In genomic region chr12:21312201-21312600, GRCm38 (mm10) we compare ENCODE assay signal across 25 mouse cellular contexts. TPM values are rescaled to one million over a fixed set of nuclear protein-coding genes. Genes with fewer than 3 reads are reported as not detected.
DNase-seq lines count a peak whose midpoint lies in the region; ATAC-seq and TF ChIP-seq lines count a peak whose summit lies in the region.
"Had no signal": no experiment of that assay in that cellular context is flagged by ENCODE, and none has a peak within 500 bp of the region (broad histone marks: within the 10 kb centered on the region; RNA-seq: fewer than 3 reads in every experiment).

No protein-coding gene starts in this region.

- no peak overlapping the region for H3K9ac ChIP-seq in kidney, postnatal 0 days (ENCODE audit: low read depth, low read length)
- H3K9ac ChIP-seq in kidney, embryonic 14.5 days (ENCODE audit: low read depth, low read length), result no peak overlapping the region
- H3K9ac ChIP-seq in kidney, embryonic 15.5 days, result no peak overlapping the region
- H3K9ac ChIP-seq: embryonic facial prominence, embryonic 12.5 days; forebrain, embryonic 13.5 days; forebrain, embryonic 15.5 days had no signal

- WGBS in kidney, postnatal 0 days, result 61% methylated on average over 5 of the region's 5 CpGs
- WGBS in kidney, embryonic 14.5 days, result 81% methylated on average over 5 of the region's 5 CpGs
- 72% methylated on average over 5 of the region's 5 CpGs for WGBS in kidney, embryonic 15.5 days

- no peaks in the 10 kb centered on the region for H3K27me3 ChIP-seq in kidney, postnatal 0 days (ENCODE audit: insufficient read depth, low read length)
- H3K27me3 ChIP-seq in kidney, embryonic 14.5 days (ENCODE audit: control insufficient read depth, insufficient read depth, low read length), result no peaks in the 10 kb centered on the region
- no peaks in the 10 kb centered on the region for H3K27me3 ChIP-seq in kidney, embryonic 15.5 days
- H3K27me3 ChIP-seq: CH12.LX; embryonic facial prominence, embryonic 12.5 days; forebrain, embryonic 13.5 days; forebrain, embryonic 15.5 days; Patski had no signal

- H3K4me2 ChIP-seq in kidney, postnatal 0 days (ENCODE audit: low read length), result no peak overlapping the region
- no peak overlapping the region for H3K4me2 ChIP-seq in kidney, embryonic 14.5 days (replicated peaks; ENCODE audit: low read depth, low read length)
- H3K4me2 ChIP-seq in kidney, embryonic 15.5 days, result no peak overlapping the region
- H3K4me2 ChIP-seq: embryonic facial prominence, embryonic 12.5 days; forebrain, embryonic 13.5 days; forebrain, embryonic 15.5 days had no signal

- no peaks in the 10 kb centered on the region for H3K4me1 ChIP-seq in kidney, postnatal 0 days (replicated peaks; ENCODE audit: insufficient read depth, low read length)
- H3K4me1 ChIP-seq in kidney, embryonic 14.5 days (ENCODE audit: control insufficient read depth, insufficient read depth, low read length), result peaks cover 2% of the 10 kb centered on the region; the same call in 1 of the 2 replicates
- peaks cover 7% of the 10 kb centered on the region for H3K4me1 ChIP-seq in kidney, embryonic 15.5 days

- H3K27ac ChIP-seq in kidney, postnatal 0 days, result no peak overlapping the region
- no peak overlapping the region for H3K27ac ChIP-seq in kidney, embryonic 14.5 days (ENCODE audit: low read depth, low read length)
- H3K27ac ChIP-seq in kidney, embryonic 15.5 days, result no peak overlapping the region
- H3K27ac ChIP-seq: embryonic facial prominence, embryonic 10.5 days; embryonic facial prominence, embryonic 12.5 days; forebrain, embryonic 13.5 days; forebrain, embryonic 15.5 days had no signal

- DNase-seq in kidney, postnatal 0 days (ENCODE audit: low spot score), result no peak
- peak; percentile 55 for DNase-seq in kidney, postnatal 14 days
- DNase-seq in kidney, adult 18-20 months, result no peak
- DNase-seq in kidney, postnatal 4 days, result peak; percentile 21 to 53
- no peak for DNase-seq in layer of hippocampus, adult 9-10 months (ENCODE audit: low spot score)
- DNase-seq: adrenal gland, adult 8-10 months; adrenal gland, postnatal 14 days; adrenal gland, postnatal 36 days; B cell, adult 2 months; cerebellum, adult 11-12 months; cerebellum, adult 2 months; cerebellum, adult 9-10 months; cerebellum, postnatal 10 days; cerebellum, postnatal 25 days had no signal

- no peaks in the 10 kb centered on the region for H3K9me3 ChIP-seq in kidney, postnatal 0 days (replicated peaks; ENCODE audit: low read length)
- no peaks in the 10 kb centered on the region for H3K9me3 ChIP-seq in kidney, embryonic 14.5 days (ENCODE audit: control insufficient read depth, low read length)
- H3K9me3 ChIP-seq in kidney, embryonic 15.5 days (replicated peaks), result no peaks in the 10 kb centered on the region
- H3K9me3 ChIP-seq: embryonic facial prominence, embryonic 10.5 days; embryonic facial prominence, embryonic 12.5 days; forebrain, embryonic 13.5 days; forebrain, embryonic 15.5 days; G1E had no signal

- no peak overlapping the region for H3K4me3 ChIP-seq in kidney, postnatal 0 days (replicated peaks; ENCODE audit: low read depth, low read length)
- H3K4me3 ChIP-seq in kidney, embryonic 14.5 days (ENCODE audit: low read length), result no peak overlapping the region
- no peak overlapping the region for H3K4me3 ChIP-seq in kidney, embryonic 15.5 days (replicated peaks)
- H3K4me3 ChIP-seq: embryonic facial prominence, embryonic 10.5 days; embryonic facial prominence, embryonic 12.5 days; forebrain, embryonic 13.5 days; forebrain, embryonic 15.5 days had no signal

- peaks cover 47% of the 10 kb centered on the region for H3K36me3 ChIP-seq in kidney, postnatal 0 days (ENCODE audit: insufficient read depth, low read length)
- H3K36me3 ChIP-seq in kidney, embryonic 14.5 days (ENCODE audit: control insufficient read depth, insufficient read depth, low read length), result peaks cover 73% of the 10 kb centered on the region
- H3K36me3 ChIP-seq in kidney, embryonic 15.5 days, result peaks cover 80% of the 10 kb centered on the region

- no peak for TF ChIP-seq CTCF in kidney, postnatal 0 days (IDR thresholded peaks at IDR 0.05; ENCODE audit: low read depth)

- ATAC-seq in kidney, postnatal 0 days (replicated peaks; ENCODE audit: low FRiP score, low read depth), result peak; percentile 19; the same call in 1 of the 2 replicates
- no peak for ATAC-seq in kidney, embryonic 14.5 days (ENCODE audit: low FRiP score, low TSS enrichment)
- no peak for ATAC-seq in kidney, embryonic 15.5 days (replicated peaks; ENCODE audit: low FRiP score)
- ATAC-seq: activated CD4-positive, CD25-positive, alpha-beta regulatory T cell, adult 4 months; CD4-positive, CD25-positive, alpha-beta regulatory T cell, adult 4 months; forebrain, embryonic 13.5 days; forebrain, embryonic 15.5 days; Patski had no signal

RNA-seq across cellular contexts. Expression of gene Iah1, which starts 4.0 kb away (rescaled TPM):
- 150 and 152 TPM in 2 replicates for polyA plus RNA-seq in kidney, postnatal 0 days (2015; fragmentation: Nextera tagmentation; extraction: Ambion mirVana)
- 74.6 and 75.2 TPM in 2 replicates for polyA plus RNA-seq in kidney, embryonic 14.5 days (2014; fragmentation: Nextera tagmentation; extraction: Ambion mirVana)
- polyA plus RNA-seq in kidney, embryonic 15.5 days (2015; fragmentation: Nextera tagmentation; extraction: Ambion mirVana), result 67.7 and 78.7 TPM in 2 replicates

RNA-seq across cellular contexts. Expression of gene Itgb1bp1, which starts 26.1 kb away (rescaled TPM):
- polyA plus RNA-seq in kidney, postnatal 0 days (2015; fragmentation: Nextera tagmentation; extraction: Ambion mirVana), result 50.9 and 52.6 TPM in 2 replicates
- 42.9 and 43.5 TPM in 2 replicates for polyA plus RNA-seq in kidney, embryonic 14.5 days (2014; fragmentation: Nextera tagmentation; extraction: Ambion mirVana)
- polyA plus RNA-seq in kidney, embryonic 15.5 days (2015; fragmentation: Nextera tagmentation; extraction: Ambion mirVana), result 45.8 and 46.0 TPM in 2 replicates

RNA-seq across cellular contexts. Expression of gene Cpsf3, which starts 27.0 kb away (rescaled TPM):
- 81.0 and 83.5 TPM in 2 replicates for polyA plus RNA-seq in kidney, postnatal 0 days (2015; fragmentation: Nextera tagmentation; extraction: Ambion mirVana)
- polyA plus RNA-seq in kidney, embryonic 14.5 days (2014; fragmentation: Nextera tagmentation; extraction: Ambion mirVana), result 87.6 and 120 TPM in 2 replicates
- polyA plus RNA-seq in kidney, embryonic 15.5 days (2015; fragmentation: Nextera tagmentation; extraction: Ambion mirVana), result 112 and 115 TPM in 2 replicates

Comparison
In these comparisons a context has a peak if more than half of its experiments do, and no peak if none do; other contexts are left out.
1. DNase-seq: peak in kidney, postnatal 14 days (single experiment) and kidney, postnatal 4 days (2 of 2); none in kidney, postnatal 0 days (single experiment), kidney, adult 18-20 months (single experiment) and layer of hippocampus, adult 9-10 months (single experiment).